Mouse (Mus musculus) megakaryocyte, embryonic 14.5 days (primary cell): ENCODE measurements around the gene Agrp.

ENCODE experiments used
- FLI1 ChIP-seq: IDR thresholded peaks from 2 replicates; pipeline ENCODE4 v1.6.1; 2012; ENCODE audit warnings: low read length, inconsistent platforms, mixed read lengths
- GATA1 ChIP-seq: IDR thresholded peaks from 3 replicates; pipeline ENCODE4 v1.6.1; 2012; ENCODE audit warnings: mixed read lengths, low read length, inconsistent platforms, borderline replicate concordance

DNA sequence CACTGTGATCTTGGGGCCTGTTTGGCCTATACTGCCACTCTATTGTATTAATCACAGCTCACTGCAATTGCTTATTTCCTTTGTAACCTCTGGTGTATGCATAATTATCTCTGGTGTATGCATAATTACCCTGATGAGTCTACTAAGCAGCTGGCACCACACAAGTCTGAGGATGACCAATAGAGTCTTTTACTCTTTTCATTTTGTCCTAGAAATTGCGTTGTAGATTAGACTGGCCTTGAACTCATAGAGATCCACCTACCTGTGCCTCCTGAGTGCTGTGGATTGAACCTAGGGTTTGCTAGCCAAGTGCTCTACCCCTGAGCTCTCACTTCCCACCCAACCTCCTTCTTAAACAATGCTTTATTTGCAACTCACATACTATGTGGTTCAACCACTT is 11.1 kb downstream of the Agrp start:
- TF ChIP-seq GATA1 (no peak), FLI1 (no peak)
